Mouse (Mus musculus) hindbrain, embryonic 13.5 days (tissue): ENCODE results near the gene A730071L15Rik. TPM values are rescaled to one million over a fixed set of nuclear protein-coding genes. Genes with fewer than 3 reads are reported as not detected.

Source experiments
- ATAC-seq: fragments of 200-750 bp; cut with Nextera tagmentation; 2 replicates; pipeline ENCODE4 v1.8.0; 2017; ENCODE audit warnings: moderate TSS enrichment; ENCODE audit not compliant: low FRiP score
- H3K27ac ChIP-seq: fragments of 300-500 bp; sonication (generic); 2 replicates; pipeline ENCODE4 v1.5.1; 2015; ENCODE audit warnings: inconsistent platforms, mild to moderate bottlenecking, moderate library complexity
- H3K27me3 ChIP-seq: fragments of 300-500 bp; sonication (generic); 2 replicates; pipeline ENCODE4 v1.6.1; 2015; ENCODE audit warnings: mild to moderate bottlenecking, inconsistent platforms
- H3K36me3 ChIP-seq: fragments of 300-500 bp; sonication (generic); 2 replicates; pipeline ENCODE4 v1.6.1; 2015; ENCODE audit warnings: mild to moderate bottlenecking, inconsistent platforms
- H3K4me1 ChIP-seq: fragments of 300-500 bp; sonication (generic); replicated peaks from 2 replicates; pipeline ENCODE4 v1.6.1; 2015; ENCODE audit warnings: inconsistent platforms
- H3K4me2 ChIP-seq: fragments of 300-500 bp; sonication (generic); 2 replicates; pipeline ENCODE4 v1.6.1; 2015; ENCODE audit warnings: inconsistent platforms, mild to moderate bottlenecking, moderate library complexity
- H3K4me3 ChIP-seq: fragments of 300-500 bp; sonication (generic); 2 replicates; pipeline ENCODE4 v1.5.1; 2015; ENCODE audit warnings: mild to moderate bottlenecking, inconsistent platforms
- H3K9ac ChIP-seq: fragments of 300-500 bp; sonication (generic); 2 replicates; pipeline ENCODE4 v1.6.1; 2015; ENCODE audit warnings: mild to moderate bottlenecking, inconsistent platforms
- H3K9me3 ChIP-seq: fragments of 300-500 bp; sonication (generic); 2 replicates; pipeline ENCODE4 v1.6.1; 2016; ENCODE audit warnings: inconsistent platforms
- WGBS: fragments of 180-500 bp; shearing (Covaris S2); methylation state at CpG from one replicate; pipeline ENCODE4 v1.1.7; 2015; 5-methylcytosine and 5-hydroxymethylcytosine counted together
- polyA plus RNA-seq: library from polyadenylated mRNA; unstranded; fragments of >200 nt; fragmentation: Nextera tagmentation; extraction: Ambion mirVana; gene quantifications from 2 replicates; pipeline ENCODE4 v1.2.1, GENCODE M21; 2015

The A730071L15Rik gene
- polyA plus RNA-seq, 1 experiment from 2014 or later = 1.1 TPM

DNA sequence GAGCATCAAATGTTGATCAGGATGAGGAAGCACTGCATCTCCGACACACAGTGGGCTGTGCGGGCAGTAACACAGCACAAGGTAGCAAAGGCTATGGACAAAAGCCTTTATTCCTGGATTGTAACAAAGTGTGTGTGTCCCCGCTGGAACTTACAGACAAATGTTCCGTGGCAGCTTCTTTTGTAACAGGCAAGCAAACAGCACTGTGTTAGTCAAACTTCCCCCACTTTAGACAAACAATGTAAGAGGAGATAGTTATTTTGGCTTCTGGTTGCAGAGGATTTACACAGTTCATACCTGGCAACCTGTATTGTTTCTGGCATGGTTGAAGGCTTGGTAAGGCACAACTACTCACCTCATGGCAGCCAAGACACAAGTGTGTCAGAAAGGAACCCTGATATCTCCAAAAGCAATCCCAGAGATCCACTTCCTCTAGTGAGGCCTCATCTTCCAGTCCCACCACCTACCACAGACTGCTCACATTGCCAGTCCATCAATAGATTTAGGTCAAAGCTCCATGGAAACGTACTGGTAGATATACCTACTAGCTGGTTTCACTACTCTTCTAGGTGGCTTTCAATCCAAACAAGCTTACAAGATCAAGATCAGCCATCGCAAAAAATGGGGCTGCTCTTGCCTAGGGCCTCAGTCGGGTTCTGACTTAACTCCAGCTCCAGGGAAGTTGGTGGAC lies 34.3 kb upstream of the A730071L15Rik start:
- Histone ChIP-seq H3K9ac (no peak overlapping the region), H3K36me3 (no peaks in the 10 kb centered on the region), H3K4me3 (no peak overlapping the region), H3K4me2 (no peak overlapping the region), H3K27me3 (no peaks in the 10 kb centered on the region), H3K9me3 (no peaks in the 10 kb centered on the region), H3K27ac (no peak overlapping the region), H3K4me1 (peaks cover 7% of the 10 kb centered on the region)
- ATAC-seq = no peak
- 88% methylated on average over 7 of the region's 7 CpGs for WGBS

DNA sequence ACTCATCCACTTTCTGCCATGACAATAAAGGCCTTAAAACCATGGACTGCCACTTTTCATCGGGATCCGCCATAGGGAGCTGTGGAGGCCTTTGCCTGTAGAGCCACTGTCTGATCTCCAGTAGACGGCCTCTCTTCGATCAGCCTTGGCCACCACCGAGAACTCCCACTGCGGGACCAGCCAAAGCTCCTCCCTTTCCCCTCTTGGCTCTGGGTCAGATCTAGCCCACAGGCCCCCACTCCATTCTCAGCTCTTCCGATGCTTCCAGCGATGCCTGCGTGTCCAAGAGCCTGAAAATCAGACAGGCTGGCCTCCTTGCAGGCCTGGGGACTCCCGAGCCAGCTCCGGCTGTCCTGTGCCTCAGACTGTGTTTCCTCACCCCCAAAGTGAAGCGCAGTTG lies 33.5 kb upstream of the A730071L15Rik start:
- H3K9ac ChIP-seq = no peak overlapping the region
- no peaks in the 10 kb centered on the region for H3K36me3 ChIP-seq
- H3K27ac ChIP-seq = no peak overlapping the region
- no peaks in the 10 kb centered on the region for H3K27me3 ChIP-seq
- ATAC-seq = no peak
- no peaks in the 10 kb centered on the region for H3K9me3 ChIP-seq
- H3K4me1 ChIP-seq = no peaks in the 10 kb centered on the region; the same call in 1 of the 2 replicates
- 92% methylated on average over 12 of the region's 12 CpGs for WGBS
- no peak overlapping the region for H3K4me3 ChIP-seq
- H3K4me2 ChIP-seq = no peak overlapping the region

DNA sequence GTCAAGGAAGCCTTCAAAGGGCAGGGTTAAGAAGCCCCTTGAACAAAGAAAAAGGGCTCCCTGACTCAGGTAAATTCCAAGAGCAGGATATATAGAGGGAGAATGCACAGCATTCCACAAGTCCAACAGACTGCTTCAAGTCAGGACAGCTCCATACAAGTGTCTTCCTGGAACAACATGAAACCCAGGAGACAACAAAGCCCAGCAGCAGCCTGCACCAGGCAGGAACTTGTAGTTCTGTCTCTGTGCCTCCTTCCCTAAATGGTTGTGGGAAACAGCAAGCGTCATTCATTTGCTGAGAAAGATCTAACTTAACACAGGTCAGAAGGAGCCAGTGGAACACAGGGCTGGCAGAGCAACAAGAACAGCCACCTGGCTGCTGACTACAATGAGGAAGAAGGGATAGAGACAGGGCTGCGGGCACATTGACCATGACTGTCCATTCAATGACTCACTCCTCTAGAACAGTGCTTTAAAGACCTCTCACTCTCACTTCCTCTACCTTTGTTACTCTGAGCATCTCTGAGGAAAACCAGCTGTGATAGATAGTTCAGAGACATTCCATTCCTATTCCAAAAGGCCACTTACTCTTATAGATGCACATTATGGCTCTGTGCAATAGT lies 30.7 kb upstream of the A730071L15Rik start:
- H3K4me2 ChIP-seq = no peak overlapping the region
- no peaks in the 10 kb centered on the region for H3K36me3 ChIP-seq
- H3K4me3 ChIP-seq = no peak overlapping the region
- ATAC-seq = no peak
- WGBS = 89% methylated on average over 2 of the region's 2 CpGs
- H3K4me1 ChIP-seq = no peaks in the 10 kb centered on the region; the same call in 1 of the 2 replicates
- no peaks in the 10 kb centered on the region for H3K27me3 ChIP-seq
- H3K9me3 ChIP-seq = no peaks in the 10 kb centered on the region; the same call in 1 of the 2 replicates
- no peak overlapping the region for H3K9ac ChIP-seq
- H3K27ac ChIP-seq = no peak overlapping the region

DNA sequence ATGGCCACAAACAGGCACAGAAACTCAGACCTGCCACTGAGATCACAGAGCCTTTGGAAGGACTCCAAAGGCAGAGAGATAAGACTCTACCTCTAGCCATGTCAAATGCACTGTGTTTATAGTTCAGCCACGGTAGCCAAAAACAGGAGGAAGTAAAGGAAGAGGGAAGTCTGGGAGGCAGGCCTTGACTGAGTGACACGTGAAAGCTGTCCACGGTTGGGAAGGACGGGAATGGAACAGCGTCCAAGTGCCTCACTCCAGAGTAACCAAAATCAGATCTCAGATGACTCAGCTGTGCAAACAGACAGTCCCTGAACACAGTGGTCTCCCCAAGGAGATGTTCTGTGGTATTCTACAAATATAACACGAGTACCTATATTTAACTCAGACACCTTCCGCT lies 25.1 kb upstream of the A730071L15Rik start:
- Histone ChIP-seq H3K4me1 (peaks cover 33% of the 10 kb centered on the region), H3K27ac (peak overlapping the region; percentile 5; the same call in 1 of the 2 replicates), H3K9ac (no peak overlapping the region), H3K4me3 (no peak overlapping the region), H3K4me2 (no peak overlapping the region), H3K36me3 (no peaks in the 10 kb centered on the region), H3K27me3 (no peaks in the 10 kb centered on the region), H3K9me3 (no peaks in the 10 kb centered on the region; the same call in 1 of the 2 replicates)
- WGBS = 79% methylated on average over 7 of the region's 7 CpGs
- no peak for ATAC-seq

DNA sequence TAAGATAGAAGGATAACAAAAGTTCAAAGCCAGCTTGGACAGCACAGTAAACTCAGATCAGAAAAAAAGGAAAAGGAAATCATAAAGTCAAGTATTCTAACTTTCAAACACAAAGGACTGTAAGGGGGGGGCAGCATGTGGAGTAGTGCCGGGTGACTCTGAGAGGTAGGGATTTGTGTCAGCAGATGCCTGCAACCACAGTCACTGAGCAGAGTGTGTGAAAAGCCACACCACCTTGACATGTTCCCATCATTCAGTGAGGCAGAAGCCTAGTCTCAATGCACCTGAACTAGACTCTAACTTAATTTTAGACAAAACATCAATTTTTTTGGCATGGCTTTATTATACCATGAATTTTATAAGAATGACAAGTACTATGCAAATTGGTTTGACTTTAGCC lies 24.3 kb upstream of the A730071L15Rik start:
- Histone ChIP-seq H3K9ac (no peak overlapping the region), H3K4me2 (no peak overlapping the region), H3K36me3 (no peaks in the 10 kb centered on the region), H3K27ac (no peak overlapping the region), H3K9me3 (no peaks in the 10 kb centered on the region; the same call in 1 of the 2 replicates), H3K4me1 (peaks cover 40% of the 10 kb centered on the region), H3K4me3 (no peak overlapping the region), H3K27me3 (no peaks in the 10 kb centered on the region)
- ATAC-seq = no peak
- 74% methylated on average over 1 of the region's 1 CpGs for WGBS

DNA sequence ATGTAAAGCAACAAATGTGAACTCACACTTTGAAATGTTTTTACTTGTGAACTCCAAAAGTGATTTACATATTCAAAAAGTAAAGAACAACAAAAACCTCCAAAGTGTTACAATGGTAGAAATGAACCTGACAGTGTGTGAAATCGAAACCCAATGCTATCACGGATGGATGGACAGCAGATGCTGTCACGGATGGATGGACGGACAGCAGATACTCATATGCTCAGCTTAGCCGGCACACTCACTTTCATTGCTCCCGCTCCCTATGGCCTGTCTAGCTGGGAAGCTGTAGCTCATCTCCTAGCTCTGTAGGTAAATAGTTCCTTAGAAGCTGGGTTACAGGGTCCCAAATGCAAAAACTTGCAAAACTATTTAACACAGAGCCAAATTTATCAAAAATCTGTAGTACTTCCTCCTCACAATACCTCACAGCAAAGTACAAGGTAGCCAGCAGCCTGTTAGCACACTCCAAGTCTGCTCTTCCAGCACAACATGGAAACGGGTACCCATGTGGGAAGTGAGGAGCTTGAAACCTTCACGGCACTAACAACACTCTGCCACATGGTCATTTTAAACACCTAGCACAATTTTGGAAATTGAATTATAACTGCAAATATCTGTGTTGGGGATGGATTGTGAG lies 21.9 kb upstream of the A730071L15Rik start:
- WGBS = 38% methylated on average over 8 of the region's 8 CpGs
- no peak overlapping the region for H3K4me2 ChIP-seq
- H3K4me3 ChIP-seq = no peak overlapping the region
- peaks cover 48% of the 10 kb centered on the region for H3K4me1 ChIP-seq
- no peaks in the 10 kb centered on the region; the same call in 1 of the 2 replicates for H3K9me3 ChIP-seq
- no peak overlapping the region for H3K9ac ChIP-seq
- no peak overlapping the region for H3K27ac ChIP-seq
- no peak for ATAC-seq
- no peaks in the 10 kb centered on the region for H3K36me3 ChIP-seq
- no peaks in the 10 kb centered on the region for H3K27me3 ChIP-seq

DNA sequence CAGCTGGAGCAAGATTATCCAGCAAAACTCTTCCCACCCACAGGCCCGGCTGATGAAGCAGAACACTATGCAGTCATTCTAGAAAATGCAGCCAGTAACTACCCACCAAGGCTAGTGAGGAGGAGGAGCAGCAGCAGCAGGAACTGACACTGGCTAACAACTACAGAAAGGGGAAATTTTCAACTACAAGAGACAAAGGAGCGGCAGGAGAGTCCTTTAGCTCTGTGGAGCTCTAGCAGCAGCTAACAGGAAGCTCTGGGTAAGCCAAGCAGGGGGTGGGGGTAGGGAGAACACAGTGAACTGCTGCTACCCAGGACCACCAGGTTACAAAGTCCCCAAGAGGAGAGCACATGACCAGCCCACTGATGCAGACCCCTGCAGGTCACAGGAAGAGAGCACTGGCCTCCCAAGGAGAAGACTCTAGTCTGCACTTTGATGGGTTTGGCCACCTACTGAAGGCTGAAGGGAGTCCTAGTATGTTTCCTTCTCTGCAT lies 21.1 kb upstream of the A730071L15Rik start:
- Histone ChIP-seq H3K9ac (0 out of 2 replicates have a peak overlapping the region, but pooled peaks have one; percentile 11), H3K36me3 (no peaks in the 10 kb centered on the region), H3K27me3 (no peaks in the 10 kb centered on the region), H3K4me2 (no peak overlapping the region), H3K9me3 (no peaks in the 10 kb centered on the region; the same call in 1 of the 2 replicates), H3K27ac (peak overlapping the region; percentile 55; the same call in 1 of the 2 replicates), H3K4me3 (no peak overlapping the region), H3K4me1 (peaks cover 53% of the 10 kb centered on the region)
- ATAC-seq = no peak
- 16% methylated on average over 2 of the region's 2 CpGs for WGBS

DNA sequence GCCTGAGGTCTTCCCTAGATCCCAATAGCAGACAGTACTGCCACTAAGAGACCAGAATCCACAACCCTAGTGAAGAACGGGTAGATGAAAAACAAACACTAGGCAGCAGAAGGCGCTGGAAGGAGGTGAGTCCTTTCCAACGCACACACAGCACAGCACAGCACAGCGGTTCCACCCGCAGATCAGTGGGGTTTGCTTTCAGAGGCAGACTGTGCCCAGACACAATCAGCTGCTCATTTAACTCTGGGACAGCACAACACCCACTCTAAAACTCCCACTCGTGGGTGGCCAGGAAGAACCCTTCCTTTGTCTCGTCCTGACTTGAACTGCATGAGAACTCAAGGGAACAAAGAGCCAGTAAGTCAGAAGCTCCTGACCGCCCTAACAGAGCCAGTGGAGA lies 20.6 kb upstream of the A730071L15Rik start:
- Histone ChIP-seq H3K4me2 (no peak overlapping the region), H3K27me3 (no peaks in the 10 kb centered on the region), H3K9ac (peak overlapping the region; percentile 13; the same call in 1 of the 2 replicates), H3K36me3 (no peaks in the 10 kb centered on the region), H3K9me3 (no peaks in the 10 kb centered on the region), H3K4me3 (no peak overlapping the region), H3K27ac (0 out of 2 replicates have a peak overlapping the region, but pooled peaks have one; percentile 55), H3K4me1 (peaks cover 57% of the 10 kb centered on the region)
- WGBS = 13% methylated on average over 8 of the region's 8 CpGs
- no peak for ATAC-seq

DNA sequence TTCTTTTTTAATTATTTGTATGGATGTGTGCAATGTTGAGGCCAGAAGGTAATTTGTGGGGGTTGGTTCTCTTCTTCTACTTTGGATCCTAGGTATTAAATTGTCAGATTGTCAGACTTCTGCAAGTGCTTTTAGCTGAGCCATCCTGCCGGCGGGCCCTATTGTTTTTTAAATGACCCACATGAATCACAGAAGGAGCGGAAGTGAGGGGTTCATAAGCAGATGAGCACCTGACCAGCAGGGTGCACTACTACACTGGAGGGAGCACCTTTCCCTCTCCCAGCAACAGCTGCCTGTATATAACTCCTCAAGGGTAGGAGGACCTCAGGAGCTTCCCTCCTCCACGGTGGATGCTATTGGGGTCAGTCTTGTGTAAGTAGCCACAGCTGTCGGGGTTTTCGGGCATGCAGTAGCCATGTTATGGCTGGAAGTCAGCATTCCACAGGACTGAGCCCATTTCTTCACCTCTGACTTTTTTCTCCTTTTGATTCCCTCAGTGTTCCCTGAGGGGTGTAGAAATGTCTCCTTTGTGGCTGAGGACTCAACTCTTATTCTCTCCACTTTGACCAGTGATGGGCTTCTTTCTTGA lies 18.9 kb upstream of the A730071L15Rik start:
- Histone ChIP-seq H3K4me3 (no peak overlapping the region), H3K9ac (no peak overlapping the region), H3K36me3 (no peaks in the 10 kb centered on the region), H3K4me2 (no peak overlapping the region), H3K27ac (no peak overlapping the region), H3K4me1 (peaks cover 55% of the 10 kb centered on the region), H3K9me3 (no peaks in the 10 kb centered on the region), H3K27me3 (no peaks in the 10 kb centered on the region)
- 47% methylated on average over 6 of the region's 6 CpGs for WGBS
- ATAC-seq = no peak

DNA sequence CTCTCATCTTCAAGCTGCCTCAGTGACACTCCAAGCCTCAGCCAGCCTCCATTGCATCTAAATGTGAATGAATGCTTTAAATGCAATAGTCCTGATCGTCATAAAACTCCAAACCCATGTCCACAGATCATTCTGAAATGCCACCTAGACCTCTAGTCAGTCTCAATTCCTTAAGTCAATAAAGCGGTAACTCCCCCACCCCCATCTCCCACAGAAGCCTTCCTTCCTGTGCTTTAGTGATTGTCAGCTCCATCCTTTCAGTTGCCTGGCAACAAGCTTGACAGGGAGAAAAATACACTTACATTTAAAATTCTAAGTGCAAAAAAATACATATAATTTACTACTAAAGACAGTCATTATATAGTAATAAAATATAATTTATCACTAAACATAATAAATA lies 16.6 kb upstream of the A730071L15Rik start:
- H3K36me3 ChIP-seq = no peaks in the 10 kb centered on the region
- no peak overlapping the region for H3K4me2 ChIP-seq
- no peak overlapping the region for H3K27ac ChIP-seq
- no peak overlapping the region for H3K9ac ChIP-seq
- ATAC-seq = no peak
- no peaks in the 10 kb centered on the region for H3K9me3 ChIP-seq
- no peak overlapping the region for H3K4me3 ChIP-seq
- 65% methylated on average over 2 of the region's 2 CpGs for WGBS
- peaks cover 54% of the 10 kb centered on the region for H3K4me1 ChIP-seq
- no peaks in the 10 kb centered on the region for H3K27me3 ChIP-seq

DNA sequence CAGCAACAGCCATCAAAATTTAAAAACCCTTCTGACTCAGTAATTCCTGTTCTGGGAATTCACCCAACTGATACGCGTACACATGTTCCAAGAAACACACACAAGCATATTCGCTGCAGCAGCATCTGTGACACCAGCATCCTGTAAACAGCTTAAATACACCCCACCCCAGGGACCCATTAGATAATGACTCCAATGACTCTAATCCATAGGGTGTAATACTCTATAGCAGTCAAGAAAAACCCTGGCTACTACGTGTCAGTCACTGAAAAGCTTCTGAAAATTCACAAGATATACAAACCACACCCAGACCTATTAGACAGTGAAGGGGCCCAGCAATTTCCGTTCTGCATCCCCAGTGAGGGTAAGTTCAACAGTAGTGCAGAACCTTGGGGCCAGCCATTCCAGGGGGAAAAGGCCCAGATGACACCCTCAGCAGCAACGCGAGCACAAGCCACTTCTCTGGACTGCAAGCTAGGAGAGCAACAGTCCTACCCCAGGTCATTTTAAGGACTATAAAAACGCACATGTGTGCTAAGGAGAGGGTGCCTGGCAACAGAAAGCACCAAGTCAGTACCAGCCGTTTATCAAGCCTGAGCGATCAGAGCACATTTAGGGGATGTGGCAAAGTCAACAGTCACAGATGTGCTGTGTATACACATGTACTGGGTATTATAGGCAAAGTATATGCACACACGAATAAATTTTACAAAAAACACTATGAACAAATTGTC lies 15.5 kb upstream of the A730071L15Rik start:
- Histone ChIP-seq H3K27me3 (no peaks in the 10 kb centered on the region), H3K4me3 (no peak overlapping the region), H3K9me3 (no peaks in the 10 kb centered on the region), H3K4me1 (peaks cover 43% of the 10 kb centered on the region), H3K4me2 (no peak overlapping the region), H3K9ac (0 out of 2 replicates have a peak overlapping the region, but pooled peaks have one; percentile 6), H3K36me3 (peaks cover 3% of the 10 kb centered on the region; the same call in 1 of the 2 replicates), H3K27ac (peak overlapping the region; percentile 49)
- WGBS = 58% methylated on average over 11 of the region's 11 CpGs
- ATAC-seq = no peak
